Mouse (Mus musculus) spleen, adult 2 months (tissue): ENCODE data around the gene Plg.

Experiments
- CTCF ChIP-seq: fragments of 200-500 bp; IDR thresholded peaks from 2 replicates; pipeline ENCODE4 v1.5.1; 2011; ENCODE audit warnings: mild to moderate bottlenecking, inconsistent platforms; ENCODE audit not compliant: insufficient read depth, insufficient read length, insufficient replicate concordance; ENCODE audit errors: extremely low read depth
- POLR2A ChIP-seq: fragments of 200-500 bp; IDR thresholded peaks from 2 replicates; pipeline ENCODE4 v1.6.1; 2011; ENCODE audit warnings: low read depth, low read length, inconsistent platforms

DNA sequence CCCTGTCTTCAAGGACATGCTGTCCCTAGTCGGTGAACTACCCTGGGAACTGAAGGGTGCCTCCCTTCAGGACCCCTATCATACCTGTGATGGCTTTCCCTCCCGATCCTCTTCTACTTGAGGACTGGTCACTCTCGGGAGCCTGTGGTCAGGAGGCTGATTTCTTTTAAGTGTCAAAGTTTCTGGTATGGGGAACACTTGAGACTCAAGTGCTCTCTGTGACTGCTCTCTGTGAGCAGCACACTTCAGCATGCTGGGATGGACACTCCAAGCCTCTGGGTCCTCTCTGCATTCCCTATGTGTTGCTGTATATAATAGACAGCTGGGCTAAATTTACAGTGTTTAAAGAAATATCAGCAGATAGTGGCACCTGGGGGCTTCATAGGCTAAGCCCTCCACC is 89.2 kb downstream of the Plg start:
- TF ChIP-seq POLR2A (no peak), CTCF (no peak)
